Mouse (Mus musculus) frontal cortex, postnatal 14 days (tissue): Measurements from ENCODE around the gene Bicc1.

Experiments
- DNase-seq, 2 experiments: peaks; one replicate each; pipeline ENCODE4 v3.0.0; 2022; ENCODE audit warnings: low spot score in 2 of 2

Bicc1 gene

GRCm38 (mm10) chr10:71158940-71159675, 392 bp downstream of the Bicc1 start:
- DNase-seq, result peak in 1 of 2 experiments; percentile 28

- no peak for DNase-seq
Measured at GRCm38 (mm10) chr10:71156569-71156968, 2.9 kb downstream of the Bicc1 start.

- DNase-seq, result no peak
Measured at GRCm38 (mm10) chr10:71153610-71154009, 5.9 kb downstream of the Bicc1 start.

- no peak for DNase-seq
Measured at GRCm38 (mm10) chr10:71153138-71153537, 6.4 kb downstream of the Bicc1 start.

- DNase-seq, result no peak
Measured at GRCm38 (mm10) chr10:71150486-71150885, 9.0 kb downstream of the Bicc1 start.

GRCm38 (mm10) chr10:71148951-71149603, 10.4 kb downstream of the Bicc1 start:
- no peak for DNase-seq

GRCm38 (mm10) chr10:71148226-71148625, 11.3 kb downstream of the Bicc1 start:
- DNase-seq, result no peak

- no peak for DNase-seq
Measured at GRCm38 (mm10) chr10:71146681-71147615, 12.6 kb downstream of the Bicc1 start.

GRCm38 (mm10) chr10:71145801-71146200, 13.7 kb downstream of the Bicc1 start:
- DNase-seq, result no peak

GRCm38 (mm10) chr10:71144191-71144590, 15.3 kb downstream of the Bicc1 start:
- no peak for DNase-seq

GRCm38 (mm10) chr10:71142568-71142967, 16.9 kb downstream of the Bicc1 start:
- DNase-seq, result no peak

- DNase-seq, result no peak
Measured at GRCm38 (mm10) chr10:71140281-71140845, 19.1 kb downstream of the Bicc1 start.

GRCm38 (mm10) chr10:71138852-71139197, 20.7 kb downstream of the Bicc1 start:
- no peak for DNase-seq

- DNase-seq, result no peak
Measured at GRCm38 (mm10) chr10:71138132-71138851, 21.2 kb downstream of the Bicc1 start.

- DNase-seq, result no peak
Measured at GRCm38 (mm10) chr10:71137606-71138005, 21.9 kb downstream of the Bicc1 start.

GRCm38 (mm10) chr10:71131333-71131732, 28.2 kb downstream of the Bicc1 start:
- no peak for DNase-seq

- no peak for DNase-seq
Measured at GRCm38 (mm10) chr10:71130261-71130660, 29.2 kb downstream of the Bicc1 start.

- no peak for DNase-seq
Measured at GRCm38 (mm10) chr10:71127951-71128331, 31.6 kb downstream of the Bicc1 start.

GRCm38 (mm10) chr10:71127278-71127950, 32.1 kb downstream of the Bicc1 start:
- no peak for DNase-seq

GRCm38 (mm10) chr10:71123974-71124373, 35.5 kb downstream of the Bicc1 start:
- DNase-seq, result no peak

GRCm38 (mm10) chr10:71123395-71123794, 36.1 kb downstream of the Bicc1 start:
- no peak for DNase-seq
